Mouse (Mus musculus) adrenal gland, postnatal 25 days (tissue): ENCODE data around the gene Krtap19-5. TPM values are rescaled to one million over a fixed set of nuclear protein-coding genes. Genes with fewer than 3 reads are reported as not detected.

ENCODE experiments used
- DNase-seq: peaks from one replicate; pipeline ENCODE4 v3.0.0; 2021; ENCODE audit warnings: mixed read lengths
- long read RNA-seq: library from polyadenylated mRNA; stranded (forward); transcript quantifications from one replicate; pipeline ENCODE4 v2.0.0, GENCODE M21; 2021
- total RNA-seq: library from RNA; stranded (reverse); gene quantifications from 2 replicates; pipeline ENCODE4 v1.2.3, GENCODE M21; 2021

Krtap19-5 gene
- not detected in 2 replicates for total RNA-seq
- long read RNA-seq: 0 reads

GRCm38 (mm10) chr16:88896357-88896756, at the start of gene Krtap19-5:
Gene Krtap19-5, minus strand, starts transcription at chr16:88896457.
- DNase-seq: no peak

- no peak for DNase-seq
These were observed 44.8 kb upstream of the Krtap19-5 start for GRCm38 (mm10) chr16:88941106-88941505.

- DNase-seq: no peak
These were observed 42.0 kb upstream of the Krtap19-5 start for GRCm38 (mm10) chr16:88938252-88938651.

GRCm38 (mm10) chr16:88932165-88932564, 35.9 kb upstream of the Krtap19-5 start, which contains the start of gene Krtap19-9b:
Gene Krtap19-9b, minus strand, starts transcription at chr16:88932265.
- no peak for DNase-seq

- DNase-seq: no peak
These were observed 9.4 kb downstream of the Krtap19-5 start for GRCm38 (mm10) chr16:88886870-88887269.

- DNase-seq: no peak
These were observed 11.3 kb downstream of the Krtap19-5 start, which contains the start of gene Krtap19-4 for GRCm38 (mm10) chr16:88884989-88885388. Gene Krtap19-4, minus strand, starts transcription at chr16:88885089.

- DNase-seq: no peak
These were observed 18.3 kb downstream of the Krtap19-5 start, which contains the start of gene Krtap19-3 for GRCm38 (mm10) chr16:88877938-88878337. Gene Krtap19-3, minus strand, starts transcription at chr16:88878038.

GRCm38 (mm10) chr16:88874169-88874568, 22.1 kb downstream of the Krtap19-5 start, which contains the start of gene Krtap19-2:
Gene Krtap19-2, minus strand, starts transcription at chr16:88874269.
- no peak for DNase-seq

DNA sequence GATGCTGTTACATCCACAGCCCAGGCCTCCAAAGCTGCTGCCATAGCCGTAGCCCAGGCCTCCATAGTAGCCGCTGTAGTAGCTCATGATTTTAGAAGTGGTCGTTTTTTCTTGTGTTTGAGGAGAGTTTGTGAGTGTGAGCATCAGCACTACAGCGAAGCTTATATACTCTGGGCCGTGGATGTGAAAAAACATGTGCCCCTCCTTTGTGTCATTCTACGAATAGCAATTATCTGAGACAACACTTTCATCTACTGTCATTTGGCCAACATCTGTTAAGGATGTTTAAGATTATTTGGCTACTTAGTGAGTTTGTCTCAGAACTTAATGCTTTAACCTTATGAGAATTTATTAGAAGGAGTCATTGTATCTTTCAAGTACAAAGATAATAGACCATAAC, 26.9 kb downstream of the Krtap19-5 start, which contains the start of gene Krtap19-1:
TSS of gene Krtap19-1 (minus strand) at position 101 of the 400 bp plus-strand sequence.
- DNase-seq: no peak

- no peak for DNase-seq
These were observed 31.3 kb downstream of the Krtap19-5 start for GRCm38 (mm10) chr16:88864887-88865407.

DNA sequence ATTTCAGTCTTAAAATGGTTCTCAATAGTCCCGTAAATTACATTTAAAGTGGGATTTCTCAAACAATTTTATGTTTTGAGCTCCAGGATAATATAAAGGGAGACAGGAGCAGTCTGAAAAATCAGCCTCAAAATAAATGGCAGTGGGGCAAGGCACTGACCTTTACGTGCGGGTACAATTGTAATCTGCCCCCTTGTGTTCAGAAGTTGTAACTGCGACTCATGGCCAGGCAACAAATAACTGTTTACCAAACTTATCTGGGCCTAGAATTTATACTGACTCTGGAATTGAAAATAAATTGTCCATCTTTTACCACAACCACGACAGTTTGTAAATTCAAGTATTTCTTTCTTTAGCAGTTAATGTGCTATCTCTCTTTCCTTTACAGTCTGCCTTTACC, 44.8 kb downstream of the Krtap19-5 start:
- DNase-seq: peak; percentile 3

GRCm38 (mm10) chr16:88848558-88848957, 47.7 kb downstream of the Krtap19-5 start:
- no peak for DNase-seq

DNA sequence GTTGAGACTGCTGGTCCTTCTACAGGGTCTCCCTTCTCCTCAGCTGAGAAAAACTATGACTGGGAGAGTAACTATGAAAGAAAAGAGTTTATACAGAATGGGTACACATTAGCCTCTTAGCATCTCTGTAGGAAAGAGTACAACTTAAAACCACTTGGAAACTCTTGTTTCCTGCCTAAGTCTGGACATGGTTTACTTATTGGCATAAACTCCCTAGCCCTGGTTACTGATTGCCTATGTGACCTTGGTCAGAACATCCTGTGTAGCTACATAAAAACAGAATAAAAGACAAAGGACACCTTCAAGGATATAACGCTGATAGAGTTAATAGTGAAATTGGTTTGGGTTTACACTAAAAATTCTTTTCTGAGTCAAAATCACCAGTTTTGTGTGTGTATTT, 48.9 kb downstream of the Krtap19-5 start:
- no peak for DNase-seq

Other genes starting within 250 kb of the Krtap19-5 start
- gene Krtap26-1, start 248.7 kb downstream of the Krtap19-5 start, total RNA-seq: not detected in 2 replicates
- gene Krtap27-1, start 224.8 kb downstream of the Krtap19-5 start, total RNA-seq: not detected in 2 replicates
- gene 2310061N02Rik, start 188.5 kb downstream of the Krtap19-5 start, total RNA-seq: not detected in 2 replicates
- gene Krtap13-1, start 167.6 kb downstream of the Krtap19-5 start, total RNA-seq: not detected in 2 replicates
- gene Krtap13, start 144.8 kb downstream of the Krtap19-5 start, total RNA-seq: not detected in 2 replicates
- not detected in 2 replicates for gene 2310034C09Rik, start 137.6 kb downstream of the Krtap19-5 start, total RNA-seq
- gene 2310057N15Rik, start 122.3 kb downstream of the Krtap19-5 start, total RNA-seq: not detected in 2 replicates
- not detected in 2 replicates for gene Gm5965, start 118.6 kb downstream of the Krtap19-5 start, total RNA-seq
- not detected in 2 replicates for gene Gm20741, start 84.2 kb downstream of the Krtap19-5 start, total RNA-seq
- not detected in 2 replicates for gene Krtap15, start 76.2 kb downstream of the Krtap19-5 start, total RNA-seq
- not detected in 2 replicates for gene Krtap14, start 70.3 kb downstream of the Krtap19-5 start, total RNA-seq
- not detected in 2 replicates for gene Krtap19-1, start 27.0 kb downstream of the Krtap19-5 start, total RNA-seq
- gene Krtap19-2, start 22.2 kb downstream of the Krtap19-5 start, total RNA-seq: not detected in 2 replicates
- gene Krtap19-3, start 18.4 kb downstream of the Krtap19-5 start, total RNA-seq: not detected in 2 replicates
- not detected in 2 replicates for gene Krtap19-4, start 11.4 kb downstream of the Krtap19-5 start, total RNA-seq
- not detected in 2 replicates for gene Krtap19-9b, start 35.8 kb upstream of the Krtap19-5 start, total RNA-seq
- not detected in 2 replicates for gene Krtap16-3, start 66.4 kb upstream of the Krtap19-5 start, total RNA-seq
- gene Krtap22-2, start 114.3 kb upstream of the Krtap19-5 start, total RNA-seq: not detected in 2 replicates
- gene Gm10229, start 118.8 kb upstream of the Krtap19-5 start, total RNA-seq: not detected in 2 replicates
- gene Krtap6-1, start 135.2 kb upstream of the Krtap19-5 start, total RNA-seq: not detected in 2 replicates
- not detected in 2 replicates for gene Gm10228, start 145.0 kb upstream of the Krtap19-5 start, total RNA-seq
- not detected in 2 replicates for gene Krtap6-5, start 151.4 kb upstream of the Krtap19-5 start, total RNA-seq
- gene 1110025L11Rik, start 167.5 kb upstream of the Krtap19-5 start, total RNA-seq: not detected in 2 replicates
- gene Krtap6-3, start 187.6 kb upstream of the Krtap19-5 start, total RNA-seq: not detected in 2 replicates
- not detected in 2 replicates for gene Gm6358, start 244.4 kb upstream of the Krtap19-5 start, total RNA-seq